Mouse (Mus musculus): Measurements from ENCODE around the gene Chst13. TPM values are rescaled to one million over a fixed set of nuclear protein-coding genes. Genes with fewer than 3 reads are reported as not detected.

The Chst13 gene
- polyA plus RNA-seq, 1 experiment, result 1.5 TPM

GRCm38 (mm10) chr6:90334244-90334643 is 9.3 kb upstream of the Chst13 start:
- peak; percentile 27 for DNase-seq
- no peak overlapping the region for H3K27ac ChIP-seq (ENCODE audit: insufficient read depth, low read depth, low read length)
- 70% methylated on average over 3 of the region's 3 CpGs for WGBS
- no peak overlapping the region for H3K4me3 ChIP-seq (ENCODE audit: insufficient read depth, low read depth, low read length)
- no peaks in the 10 kb centered on the region for H3K27me3 ChIP-seq (replicated peaks; ENCODE audit: control insufficient read depth, insufficient read depth, low read length)
- no peaks in the 10 kb centered on the region for H3K36me3 ChIP-seq (ENCODE audit: control insufficient read depth, insufficient read depth, low read length)
- TF ChIP-seq CTCF (conservative IDR thresholded peaks at IDR 0.05; ENCODE audit: insufficient read depth, insufficient read length, low read depth, low read length), result no peak
- no peak for TF ChIP-seq POLR2A (IDR thresholded peaks at IDR 0.05; ENCODE audit: low read depth, low read length)
- H3K4me1 ChIP-seq (ENCODE audit: control insufficient read depth, insufficient read depth, low read length), result no peaks in the 10 kb centered on the region

- TF ChIP-seq POLR2A (IDR thresholded peaks at IDR 0.05; ENCODE audit: low read depth, low read length) (no peak), CTCF (conservative IDR thresholded peaks at IDR 0.05; ENCODE audit: insufficient read depth, insufficient read length, low read depth, low read length) (no peak)
- Histone ChIP-seq H3K27me3 (replicated peaks; ENCODE audit: control insufficient read depth, insufficient read depth, low read length) (no peaks in the 10 kb centered on the region), H3K27ac (ENCODE audit: insufficient read depth, low read depth, low read length) (peak within 1 kb of the TSS; percentile 42), H3K4me1 (ENCODE audit: control insufficient read depth, insufficient read depth, low read length) (no peaks in the 10 kb centered on the region), H3K4me3 (ENCODE audit: insufficient read depth, low read depth, low read length) (no peak within 1 kb of the TSS), H3K36me3 (ENCODE audit: control insufficient read depth, insufficient read depth, low read length) (no peaks in the 10 kb centered on the region)
- 73% methylated on average over 7 of the region's 7 CpGs for WGBS
- peak; percentile 84 for DNase-seq
Measured at GRCm38 (mm10) chr6:90332561-90333425, 7.8 kb upstream of the Chst13 start, which contains the start of gene Uroc1. Gene Uroc1, plus strand, starts transcription at chr6:90333284.

- Histone ChIP-seq H3K4me1 (ENCODE audit: control insufficient read depth, insufficient read depth, low read length) (no peaks in the 10 kb centered on the region), H3K27me3 (replicated peaks; ENCODE audit: control insufficient read depth, insufficient read depth, low read length) (no peaks in the 10 kb centered on the region), H3K4me3 (ENCODE audit: insufficient read depth, low read depth, low read length) (no peak overlapping the region), H3K36me3 (ENCODE audit: control insufficient read depth, insufficient read depth, low read length) (no peaks in the 10 kb centered on the region), H3K27ac (ENCODE audit: insufficient read depth, low read depth, low read length) (no peak overlapping the region)
- no peak for TF ChIP-seq POLR2A (IDR thresholded peaks at IDR 0.05; ENCODE audit: low read depth, low read length)
- no peak for TF ChIP-seq CTCF (conservative IDR thresholded peaks at IDR 0.05; ENCODE audit: insufficient read depth, insufficient read length, low read depth, low read length)
- WGBS, result 6% methylated on average over 1 of the region's 1 CpGs
- DNase-seq, result peak; percentile 38
Measured at GRCm38 (mm10) chr6:90329953-90330352, 5.0 kb upstream of the Chst13 start.

GRCm38 (mm10) chr6:90327670-90328069 is 2.7 kb upstream of the Chst13 start:
- Histone ChIP-seq H3K4me1 (ENCODE audit: control insufficient read depth, insufficient read depth, low read length) (no peaks in the 10 kb centered on the region), H3K36me3 (ENCODE audit: control insufficient read depth, insufficient read depth, low read length) (no peaks in the 10 kb centered on the region), H3K27me3 (replicated peaks; ENCODE audit: control insufficient read depth, insufficient read depth, low read length) (no peaks in the 10 kb centered on the region), H3K4me3 (ENCODE audit: insufficient read depth, low read depth, low read length) (no peak overlapping the region), H3K27ac (ENCODE audit: insufficient read depth, low read depth, low read length) (no peak overlapping the region)
- WGBS, result 16% methylated on average over 6 of the region's 6 CpGs
- TF ChIP-seq POLR2A (IDR thresholded peaks at IDR 0.05; ENCODE audit: low read depth, low read length) (no peak), CTCF (conservative IDR thresholded peaks at IDR 0.05; ENCODE audit: insufficient read depth, insufficient read length, low read depth, low read length) (peak; percentile 57)
- peak; percentile 36 for DNase-seq

- no peaks in the 10 kb centered on the region for H3K27me3 ChIP-seq (replicated peaks; ENCODE audit: control insufficient read depth, insufficient read depth, low read length)
- H3K4me3 ChIP-seq (ENCODE audit: insufficient read depth, low read depth, low read length), result no peak overlapping the region
- no peaks in the 10 kb centered on the region for H3K4me1 ChIP-seq (ENCODE audit: control insufficient read depth, insufficient read depth, low read length)
- H3K27ac ChIP-seq (ENCODE audit: insufficient read depth, low read depth, low read length), result no peak overlapping the region
- no peaks in the 10 kb centered on the region for H3K36me3 ChIP-seq (ENCODE audit: control insufficient read depth, insufficient read depth, low read length)
- no peak for TF ChIP-seq POLR2A (IDR thresholded peaks at IDR 0.05; ENCODE audit: low read depth, low read length)
- TF ChIP-seq CTCF (conservative IDR thresholded peaks at IDR 0.05; ENCODE audit: insufficient read depth, insufficient read length, low read depth, low read length), result no peak
- DNase-seq, result no peak
- 52% methylated on average over 3 of the region's 3 CpGs for WGBS
Measured at GRCm38 (mm10) chr6:90324463-90324862, 522 bp downstream of the Chst13 start.

GRCm38 (mm10) chr6:90324026-90324425 is 959 bp downstream of the Chst13 start:
- H3K27ac ChIP-seq (ENCODE audit: insufficient read depth, low read depth, low read length), result no peak overlapping the region
- 70% methylated on average over 3 of the region's 3 CpGs for WGBS

GRCm38 (mm10) chr6:90321811-90322210 is 3.2 kb downstream of the Chst13 start:
- Histone ChIP-seq H3K4me1 (ENCODE audit: control insufficient read depth, insufficient read depth, low read length) (no peaks in the 10 kb centered on the region), H3K27ac (ENCODE audit: insufficient read depth, low read depth, low read length) (no peak overlapping the region), H3K4me3 (ENCODE audit: insufficient read depth, low read depth, low read length) (no peak overlapping the region), H3K27me3 (replicated peaks; ENCODE audit: control insufficient read depth, insufficient read depth, low read length) (no peaks in the 10 kb centered on the region), H3K36me3 (ENCODE audit: control insufficient read depth, insufficient read depth, low read length) (no peaks in the 10 kb centered on the region)
- WGBS, result 51% methylated on average over 4 of the region's 4 CpGs
- no peak for DNase-seq
- TF ChIP-seq CTCF (conservative IDR thresholded peaks at IDR 0.05; ENCODE audit: insufficient read depth, insufficient read length, low read depth, low read length), result no peak
- no peak for TF ChIP-seq POLR2A (IDR thresholded peaks at IDR 0.05; ENCODE audit: low read depth, low read length)

More at GRCm38 (mm10) chr6:90324026-90324425, 959 bp downstream of the Chst13 start:
- Histone ChIP-seq H3K27me3 (replicated peaks; ENCODE audit: control insufficient read depth, insufficient read depth, low read length) (no peaks in the 10 kb centered on the region), H3K36me3 (ENCODE audit: control insufficient read depth, insufficient read depth, low read length) (no peaks in the 10 kb centered on the region), H3K4me3 (ENCODE audit: insufficient read depth, low read depth, low read length) (no peak overlapping the region), H3K4me1 (ENCODE audit: control insufficient read depth, insufficient read depth, low read length) (no peaks in the 10 kb centered on the region)
- no peak for TF ChIP-seq POLR2A (IDR thresholded peaks at IDR 0.05; ENCODE audit: low read depth, low read length)
- no peak for TF ChIP-seq CTCF (conservative IDR thresholded peaks at IDR 0.05; ENCODE audit: insufficient read depth, insufficient read length, low read depth, low read length)
- DNase-seq, result no peak

Measured in kidney, adult 2 months (tissue).